Mouse (Mus musculus): Measurements from ENCODE around the gene Gm3625. TPM values are rescaled to one million over a fixed set of nuclear protein-coding genes. Genes with fewer than 3 reads are reported as not detected.

The Gm3625 gene
- total and polyA plus RNA-seq, 3 experiments: not detected

DNA sequence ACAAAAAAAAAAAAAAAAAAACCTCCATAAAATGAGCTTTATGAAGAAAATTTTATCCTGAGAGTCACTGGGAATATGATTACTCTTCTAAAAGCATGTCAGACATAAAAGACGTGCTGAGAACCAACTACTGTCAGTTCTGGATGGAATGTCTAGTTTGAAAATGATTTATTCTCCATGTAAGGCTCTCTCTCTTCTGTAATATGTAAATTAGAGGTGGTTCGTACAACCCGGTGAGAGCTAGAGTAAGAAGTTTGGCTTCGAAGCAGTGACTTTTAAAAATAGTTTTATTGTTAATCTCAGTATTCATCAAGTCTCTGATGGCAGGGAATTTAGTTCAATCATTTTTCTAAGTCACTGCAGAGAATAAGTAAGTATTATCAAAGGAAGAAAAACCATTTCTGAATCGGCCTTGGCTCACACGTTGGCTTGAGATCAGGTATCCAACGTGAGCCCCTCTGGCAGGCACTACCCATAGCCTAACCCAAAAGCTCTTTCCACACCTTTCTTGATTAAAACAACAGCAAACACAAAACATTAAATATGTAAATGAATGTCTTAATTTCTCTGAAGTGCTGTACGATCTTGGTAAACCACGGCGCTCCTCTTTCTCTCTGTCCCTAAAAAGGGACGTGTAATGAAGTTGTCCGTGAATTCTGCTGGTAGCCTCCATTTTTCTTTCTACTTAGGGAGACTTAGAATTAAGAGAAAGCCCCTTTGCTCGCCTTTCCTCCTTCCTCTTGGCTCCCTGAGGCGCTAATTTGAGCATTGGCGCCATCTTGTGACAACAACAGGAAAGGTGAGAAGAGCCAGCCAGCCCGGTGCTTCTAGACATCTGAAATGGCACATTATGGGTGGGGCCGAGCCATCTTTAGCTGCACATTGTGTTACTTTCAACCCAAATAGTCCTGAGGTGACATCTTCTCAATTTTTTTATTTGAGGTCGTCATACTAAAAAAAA lies 44.4 kb downstream of the Gm3625 start:
- Histone ChIP-seq H3K9ac (ENCODE audit: control insufficient read depth, low read depth, low read length, poor library complexity, severe bottlenecking) (peak overlapping the region; percentile 83), H3K4me1 (ENCODE audit: control insufficient read depth in 1 of 2, insufficient read depth in 2 of 2, low read length in 2 of 2) (peaks cover 0 to 3% of the 10 kb centered on the region in 2 experiments; a peak in 1 of 4 replicates), H3K4me3 (ENCODE audit: control insufficient read depth in 1 of 2, insufficient read depth in 1 of 2, low read depth in 2 of 2, low read length in 2 of 2) (peak overlapping the region; percentile 68 to 71), H3K36me3 (ENCODE audit: control insufficient read depth in 1 of 2, insufficient read depth in 2 of 2, low read length in 2 of 2) (peaks cover 0 to 2% of the 10 kb centered on the region in 2 experiments; a peak in 2 of 4 replicates), H3K27ac (ENCODE audit: control insufficient read depth, low read depth, low read length) (peak overlapping the region; percentile 65), H3K9me3 (replicated peaks; ENCODE audit: insufficient read depth, low read length) (no peaks in the 10 kb centered on the region), H3K27me3 (ENCODE audit: control insufficient read depth in 1 of 2, insufficient read depth in 2 of 2, low read length in 2 of 2) (no peaks in the 10 kb centered on the region), H3K79me2 (ENCODE audit: control insufficient read depth, insufficient read depth, low read length, poor library complexity) (no peaks in the 10 kb centered on the region)
- DNase-seq (ENCODE audit: low read depth, low spot score): peak; percentile 93
- TF ChIP-seq CHD1 (IDR thresholded peaks at IDR 0.05; ENCODE audit: low read depth, low read length) (no peak), NRF1 (IDR thresholded peaks at IDR 0.05; ENCODE audit: insufficient read depth, low read depth, low read length, poor library complexity, severe bottlenecking) (no peak), RAD21 (IDR thresholded peaks at IDR 0.05; ENCODE audit: low read depth, low read length) (peak; percentile 100), TCF12 (IDR thresholded peaks at IDR 0.05; ENCODE audit: low read depth, low read length) (no peak), SMC3 (IDR thresholded peaks at IDR 0.05; ENCODE audit: low read depth, low read length) (peak; percentile 98), KAT2A (conservative IDR thresholded peaks at IDR 0.05; ENCODE audit: low read depth, low read length) (no peak), RCOR1 (IDR thresholded peaks at IDR 0.05; ENCODE audit: low read depth, low read length) (peak; percentile 48; the same call in 1 of the 2 replicates), MAFK (IDR thresholded peaks at IDR 0.05; ENCODE audit: borderline replicate concordance, low read depth, low read length) (0 out of 2 replicates have a peak, but pooled peaks have one; percentile 14), ETS1 (IDR thresholded peaks at IDR 0.05; ENCODE audit: low read depth, low read length) (no peak), POLR2AphosphoS2 (IDR thresholded peaks at IDR 0.05; ENCODE audit: low read length) (no peak), CHD2 (IDR thresholded peaks at IDR 0.05; ENCODE audit: low read length) (no peak), POLR2A (IDR thresholded peaks at IDR 0.05; ENCODE audit: control insufficient read depth in 1 of 2, insufficient read depth in 1 of 2, low read depth in 1 of 2, low read length in 2 of 2, poor library complexity in 1 of 2) (no peak), HCFC1 (IDR thresholded peaks at IDR 0.05; ENCODE audit: low read depth, low read length) (0 out of 2 replicates have a peak, but pooled peaks have one; percentile 53), ZNF384 (IDR thresholded peaks at IDR 0.05; ENCODE audit: low read depth, low read length) (peak; percentile 46), GATA1 (IDR thresholded peaks at IDR 0.05; ENCODE audit: low read depth, low read length) (no peak), MEF2A (IDR thresholded peaks at IDR 0.05; ENCODE audit: extremely low read depth, insufficient replicate concordance, low read depth, low read length, poor library complexity, severe bottlenecking) (no peak), MAZ (IDR thresholded peaks at IDR 0.05; ENCODE audit: low read depth, low read length) (peak; percentile 50; the same call in 1 of the 2 replicates), USF2 (IDR thresholded peaks at IDR 0.05; ENCODE audit: borderline replicate concordance in 1 of 2, insufficient read depth in 1 of 2, low read depth in 1 of 2, low read length in 2 of 2) (no peak), NELFE (IDR thresholded peaks at IDR 0.05; ENCODE audit: low read depth, low read length) (no peak), BHLHE40 (IDR thresholded peaks at IDR 0.05; ENCODE audit: borderline replicate concordance, low read depth, low read length) (0 out of 2 replicates have a peak, but pooled peaks have one; percentile 36), TAL1 (IDR thresholded peaks at IDR 0.05; ENCODE audit: low read length) (no peak), SIN3A (IDR thresholded peaks at IDR 0.05; ENCODE audit: low read length) (peak; percentile 73), E2F4 (IDR thresholded peaks at IDR 0.05; ENCODE audit: borderline replicate concordance, low read depth, low read length) (no peak), ZKSCAN1 (IDR thresholded peaks at IDR 0.05; ENCODE audit: low read depth, low read length) (0 out of 2 replicates have a peak, but pooled peaks have one; percentile 57), EP300 (IDR thresholded peaks at IDR 0.05; ENCODE audit: low read depth in 1 of 2, low read length in 2 of 2) (peak in 1 of 2 experiments; percentile 35; a peak in 1 of 4 replicates), CTCF (IDR thresholded peaks at IDR 0.05 in 2 of 3, conservative IDR thresholded peaks at IDR 0.05 in 1 of 3; ENCODE audit: control insufficient read depth in 1 of 3, insufficient read depth in 1 of 3, low read depth in 2 of 3, low read length in 3 of 3, poor library complexity in 1 of 3, severe bottlenecking in 1 of 3) (peak; percentile 67 to 98 (median 89)), MXI1 (IDR thresholded peaks at IDR 0.05; ENCODE audit: low read depth, low read length) (peak; percentile 48), ZC3H11A (IDR thresholded peaks at IDR 0.05; ENCODE audit: low read depth, low read length) (peak; percentile 99), ELF1 (IDR thresholded peaks at IDR 0.05; ENCODE audit: low read depth, low read length) (no peak), JUND (IDR thresholded peaks at IDR 0.05; ENCODE audit: low read depth, low read length) (no peak), USF1 (IDR thresholded peaks at IDR 0.05; ENCODE audit: low read depth, low read length) (0 out of 2 replicates have a peak, but pooled peaks have one; percentile 20), MAX (IDR thresholded peaks at IDR 0.05; ENCODE audit: low read length) (0 out of 2 replicates have a peak, but pooled peaks have one; percentile 38), UBTF (IDR thresholded peaks at IDR 0.05; ENCODE audit: borderline replicate concordance, insufficient read depth, low read depth, low read length) (no peak), TBP (IDR thresholded peaks at IDR 0.05; ENCODE audit: low read depth, low read length) (no peak)

Data from MEL (cell line).